Mouse (Mus musculus): Measurements from ENCODE around the gene Vezt.

GRCm38 (mm10) chr10:94031164-94031563 lies 4.5 kb downstream of the Vezt start:
- TF ChIP-seq POLR2A (IDR thresholded peaks at IDR 0.05; ENCODE audit: low read depth, low read length) (no peak), ZKSCAN1 (IDR thresholded peaks at IDR 0.05; ENCODE audit: borderline replicate concordance, low read depth, low read length) (no peak), USF2 (conservative IDR thresholded peaks at IDR 0.05; ENCODE audit: low read depth, low read length) (no peak), SIN3A (IDR thresholded peaks at IDR 0.05; ENCODE audit: low read length) (no peak)

Data from CH12.LX (cell line).